Mouse (Mus musculus) liver, adult 2 months (tissue): ENCODE measurements at regions not wholly inside any gene's neighbourhood (a gene's known extent, or its start where the extent isn't known, plus 50 kb on each side); places are given as distances from the start of the nearest gene placed in this dataset.

Experiments used
- CTCF ChIP-seq: fragments of 200-500 bp; IDR thresholded peaks from 2 replicates; pipeline ENCODE4 v1.5.1; 2011; ENCODE audit warnings: low read depth, low read length, control low read depth
- POLR2A ChIP-seq: fragments of 200-500 bp; IDR thresholded peaks from 2 replicates; pipeline ENCODE4 v1.6.1; 2011; ENCODE audit warnings: low read length, control low read depth; ENCODE audit not compliant: insufficient read depth; ENCODE audit errors: extremely low read depth

DNA sequence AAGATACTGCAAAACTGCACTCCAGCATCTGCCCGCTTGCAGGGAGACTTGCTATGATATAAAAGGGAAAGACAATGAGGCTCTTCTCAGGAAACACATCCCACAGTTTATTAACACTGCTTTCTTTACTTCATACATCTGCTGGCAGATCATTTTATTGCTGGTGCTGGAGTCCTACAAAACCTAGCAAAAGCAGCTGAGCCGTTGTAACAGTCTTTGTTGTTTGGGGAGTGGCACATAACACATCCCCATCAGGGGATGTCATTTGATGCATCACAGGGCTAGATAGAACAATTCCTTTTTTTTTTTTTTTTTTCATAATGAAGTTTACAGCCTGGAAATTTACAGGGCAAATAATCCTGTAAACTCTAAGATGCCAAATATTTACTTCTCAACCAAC lies 742.2 kb downstream of the Epha4 start:
- TF ChIP-seq POLR2A (no peak), CTCF (no peak)
